Mouse (Mus musculus) midbrain, embryonic 13.5 days (tissue): ENCODE results near the gene Tfr2. TPM values are rescaled to one million over a fixed set of nuclear protein-coding genes. Genes with fewer than 3 reads are reported as not detected.

Experiments
- ATAC-seq: fragments of 200-750 bp; cut with Nextera tagmentation; 2 replicates; pipeline ENCODE4 v1.8.0; 2017; ENCODE audit warnings: mild to moderate bottlenecking, moderate TSS enrichment, moderate library complexity
- H3K27ac ChIP-seq: fragments of 300-500 bp; sonication (generic); 2 replicates; pipeline ENCODE4 v1.5.1; 2015; ENCODE audit warnings: inconsistent platforms, mild to moderate bottlenecking, moderate library complexity
- H3K27me3 ChIP-seq: fragments of 300-500 bp; sonication (generic); 2 replicates; pipeline ENCODE4 v1.6.1; 2015; ENCODE audit warnings: mild to moderate bottlenecking, inconsistent platforms
- H3K36me3 ChIP-seq: fragments of 300-500 bp; sonication (generic); 2 replicates; pipeline ENCODE4 v1.6.1; 2015; ENCODE audit warnings: mild to moderate bottlenecking, inconsistent platforms
- H3K4me1 ChIP-seq: fragments of 300-500 bp; sonication (generic); replicated peaks from 2 replicates; pipeline ENCODE4 v1.6.1; 2015; ENCODE audit warnings: inconsistent platforms
- H3K4me2 ChIP-seq: fragments of 300-500 bp; sonication (generic); replicated peaks from 2 replicates; pipeline ENCODE4 v1.6.1; 2015; ENCODE audit warnings: moderate library complexity, mild to moderate bottlenecking, inconsistent platforms
- H3K4me3 ChIP-seq: fragments of 300-500 bp; sonication (generic); replicated peaks from 2 replicates; pipeline ENCODE4 v1.5.1; 2015; ENCODE audit warnings: mild to moderate bottlenecking, inconsistent platforms
- H3K9ac ChIP-seq: fragments of 300-500 bp; sonication (generic); replicated peaks from 2 replicates; pipeline ENCODE4 v1.6.1; 2015; ENCODE audit warnings: mild to moderate bottlenecking, inconsistent platforms
- H3K9me3 ChIP-seq: fragments of 300-500 bp; sonication (generic); 2 replicates; pipeline ENCODE4 v1.6.1; 2016; ENCODE audit warnings: mild to moderate bottlenecking, inconsistent platforms
- WGBS: fragments of 180-500 bp; shearing (Covaris S2); methylation state at CpG from one replicate; pipeline ENCODE4 v1.1.7; 2015; 5-methylcytosine and 5-hydroxymethylcytosine counted together
- microRNA-seq: library from miRNA; unstranded; fragments of <30 nt; microRNA quantifications from one replicate; pipeline ENCODE4, GENCODE M21; 2016
- polyA plus RNA-seq: library from polyadenylated mRNA; unstranded; fragments of >200 nt; fragmentation: Nextera tagmentation; extraction: Ambion mirVana; gene quantifications from 2 replicates; pipeline ENCODE4 v1.2.1, GENCODE M21; 2015

The Tfr2 gene
- polyA plus RNA-seq, 1 experiment from 2014 or later: 3.6 TPM

DNA sequence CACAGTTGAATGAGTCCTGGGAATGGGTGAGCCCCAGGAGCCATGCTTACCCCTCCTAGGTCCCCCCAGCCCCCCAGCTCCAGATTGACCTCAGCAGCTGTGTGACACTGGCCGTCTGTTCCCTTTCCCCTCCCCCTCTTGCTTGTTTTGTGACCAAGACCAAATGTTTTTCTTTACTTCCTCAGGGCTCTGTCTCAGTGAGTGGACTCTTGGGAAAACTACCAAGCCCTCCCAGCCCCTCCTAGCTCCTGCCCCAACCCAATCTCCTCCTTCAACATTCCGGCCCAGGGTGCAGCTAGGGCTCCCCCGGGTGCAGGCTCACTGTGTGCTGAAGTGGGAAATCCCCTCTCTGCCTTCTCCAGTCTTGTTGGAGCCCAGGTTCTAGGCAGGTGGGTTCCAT, 61.0 kb downstream of the Tfr2 start:
- Histone ChIP-seq H3K9me3 (no peaks in the 10 kb centered on the region), H3K4me1 (peaks cover 55% of the 10 kb centered on the region), H3K27me3 (no peaks in the 10 kb centered on the region), H3K4me3 (peak overlapping the region; percentile 90), H3K9ac (peak overlapping the region; percentile 89), H3K4me2 (peak overlapping the region; percentile 91), H3K27ac (peak overlapping the region; percentile 44; the same call in 1 of the 2 replicates), H3K36me3 (peaks cover 20% of the 10 kb centered on the region)
- ATAC-seq: no peak
- WGBS: 42% methylated on average over 3 of the region's 3 CpGs

- peak overlapping the region; percentile 30; the same call in 1 of the 2 replicates for H3K27ac ChIP-seq
- peaks cover 26% of the 10 kb centered on the region for H3K36me3 ChIP-seq
- H3K27me3 ChIP-seq: no peaks in the 10 kb centered on the region
- peaks cover 55% of the 10 kb centered on the region for H3K4me1 ChIP-seq
- ATAC-seq: no peak
- H3K9ac ChIP-seq: peak overlapping the region; percentile 89
- peak overlapping the region; percentile 91 for H3K4me2 ChIP-seq
- WGBS: 75% methylated on average over 9 of the region's 9 CpGs
- no peaks in the 10 kb centered on the region for H3K9me3 ChIP-seq
- peak overlapping the region; percentile 90; the same call in 1 of the 2 replicates for H3K4me3 ChIP-seq
These were observed 61.5 kb downstream of the Tfr2 start for GRCm38 (mm10) chr5:137631171-137631570.

DNA sequence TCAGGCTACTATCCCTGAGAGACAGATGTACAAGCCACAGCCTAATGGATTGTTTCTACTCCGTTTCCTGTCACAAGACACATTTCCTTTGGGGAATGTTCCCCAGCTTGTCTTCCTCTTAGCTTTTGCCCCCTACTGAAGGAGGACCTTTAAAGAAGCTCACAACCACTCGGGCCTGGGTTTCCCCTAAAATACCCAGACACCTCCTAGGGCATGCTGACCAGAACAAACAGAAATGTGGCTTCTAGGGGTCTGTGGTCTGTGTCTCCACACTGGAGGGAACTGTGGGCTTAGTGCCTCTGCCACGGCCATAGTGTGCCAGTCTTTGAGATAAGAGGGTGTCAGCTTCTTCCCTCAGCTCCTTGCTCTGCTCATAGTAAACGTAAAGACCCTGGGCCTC, 62.0 kb downstream of the Tfr2 start:
- Histone ChIP-seq H3K4me1 (peaks cover 55% of the 10 kb centered on the region), H3K9ac (peak overlapping the region; percentile 89), H3K4me2 (peak overlapping the region; percentile 91), H3K4me3 (no peak overlapping the region), H3K36me3 (peaks cover 30% of the 10 kb centered on the region), H3K9me3 (no peaks in the 10 kb centered on the region), H3K27me3 (no peaks in the 10 kb centered on the region), H3K27ac (peak overlapping the region; percentile 30; the same call in 1 of the 2 replicates)
- 79% methylated on average over 4 of the region's 4 CpGs for WGBS
- no peak for ATAC-seq

GRCm38 (mm10) chr5:137633397-137634084, 63.9 kb downstream of the Tfr2 start:
- WGBS: 81% methylated on average over 12 of the region's 12 CpGs
- Histone ChIP-seq H3K4me2 (no peak overlapping the region), H3K4me3 (no peak overlapping the region), H3K4me1 (peaks cover 46% of the 10 kb centered on the region), H3K9ac (peak overlapping the region; percentile 28; the same call in 1 of the 2 replicates), H3K9me3 (no peaks in the 10 kb centered on the region), H3K27me3 (no peaks in the 10 kb centered on the region), H3K27ac (no peak overlapping the region), H3K36me3 (peaks cover 50% of the 10 kb centered on the region)
- no peak for ATAC-seq

Small RNA genes within 50 kb of the gene (microRNA-seq; reads per million reads assigned to microRNA genes)
- gene Mir6418: 2.5 reads per million, percentile 7 among the genes with 10 or more reads in this experiment

Other genes starting within 250 kb of the Tfr2 start
- gene Slc12a9, start 236.2 kb upstream of the Tfr2 start, polyA plus RNA-seq: 21.8 and 23.4 TPM in 2 replicates
- 7.5 and 8.6 TPM in 2 replicates for gene Ephb4, start 219.7 kb upstream of the Tfr2 start, polyA plus RNA-seq
- gene Zan, start 92.8 kb upstream of the Tfr2 start, polyA plus RNA-seq: 0.08 and 0.12 TPM in 2 replicates
- gene Pop7, start 67.3 kb upstream of the Tfr2 start, polyA plus RNA-seq: 74.0 and 82.0 TPM in 2 replicates
- 19.6 and 20.5 TPM in 2 replicates for gene Gigyf1, start 51.3 kb upstream of the Tfr2 start, polyA plus RNA-seq
- not detected in 2 replicates for gene Epo, start 36.6 kb upstream of the Tfr2 start, polyA plus RNA-seq
- 520 and 545 TPM in 2 replicates for gene Gnb2, start 36.3 kb upstream of the Tfr2 start, polyA plus RNA-seq
- gene Actl6b, start 16.3 kb upstream of the Tfr2 start, polyA plus RNA-seq: 231 and 235 TPM in 2 replicates
- 37.6 and 43.1 TPM in 2 replicates for gene Mospd3, start 31.2 kb downstream of the Tfr2 start, polyA plus RNA-seq
- gene Pcolce, start 43.9 kb downstream of the Tfr2 start, polyA plus RNA-seq: 9.0 and 10.5 TPM in 2 replicates
- gene Fbxo24, start 59.2 kb downstream of the Tfr2 start, polyA plus RNA-seq: 0.23 and 0.32 TPM in 2 replicates
- 18.7 and 21.4 TPM in 2 replicates for gene Lrch4, start 59.3 kb downstream of the Tfr2 start, polyA plus RNA-seq
- 9.2 and 9.9 TPM in 2 replicates for gene Gm20605, start 59.3 kb downstream of the Tfr2 start, polyA plus RNA-seq
- 2.7 and 10.9 TPM in 2 replicates for gene Sap25, start 71.5 kb downstream of the Tfr2 start, polyA plus RNA-seq
- gene Irs3, start 75.9 kb downstream of the Tfr2 start, polyA plus RNA-seq: not detected in 2 replicates
- gene Agfg2, start 114.9 kb downstream of the Tfr2 start, polyA plus RNA-seq: 19.5 and 19.6 TPM in 2 replicates
- 39.9 and 42.3 TPM in 2 replicates for gene Nyap1, start 171.8 kb downstream of the Tfr2 start, polyA plus RNA-seq
- 44.2 and 54.0 TPM in 2 replicates for gene Tsc22d4, start 175.9 kb downstream of the Tfr2 start, polyA plus RNA-seq
- 43.4 and 48.9 TPM in 2 replicates for gene Ppp1r35, start 209.0 kb downstream of the Tfr2 start, polyA plus RNA-seq
- gene Mepce, start 217.8 kb downstream of the Tfr2 start, polyA plus RNA-seq: 10.6 and 11.0 TPM in 2 replicates
- 10.9 and 12.0 TPM in 2 replicates for gene Zcwpw1, start 218.0 kb downstream of the Tfr2 start, polyA plus RNA-seq